Mouse (Mus musculus): ENCODE data around the gene Pnpla1. TPM values are rescaled to one million over a fixed set of nuclear protein-coding genes. Genes with fewer than 3 reads are reported as not detected.
A peak's percentile ranks its signal among the peaks of the same experiment; 100 is the strongest.

Gene Pnpla1
- total and polyA plus RNA-seq, 3 experiments, result not detected

DNA sequence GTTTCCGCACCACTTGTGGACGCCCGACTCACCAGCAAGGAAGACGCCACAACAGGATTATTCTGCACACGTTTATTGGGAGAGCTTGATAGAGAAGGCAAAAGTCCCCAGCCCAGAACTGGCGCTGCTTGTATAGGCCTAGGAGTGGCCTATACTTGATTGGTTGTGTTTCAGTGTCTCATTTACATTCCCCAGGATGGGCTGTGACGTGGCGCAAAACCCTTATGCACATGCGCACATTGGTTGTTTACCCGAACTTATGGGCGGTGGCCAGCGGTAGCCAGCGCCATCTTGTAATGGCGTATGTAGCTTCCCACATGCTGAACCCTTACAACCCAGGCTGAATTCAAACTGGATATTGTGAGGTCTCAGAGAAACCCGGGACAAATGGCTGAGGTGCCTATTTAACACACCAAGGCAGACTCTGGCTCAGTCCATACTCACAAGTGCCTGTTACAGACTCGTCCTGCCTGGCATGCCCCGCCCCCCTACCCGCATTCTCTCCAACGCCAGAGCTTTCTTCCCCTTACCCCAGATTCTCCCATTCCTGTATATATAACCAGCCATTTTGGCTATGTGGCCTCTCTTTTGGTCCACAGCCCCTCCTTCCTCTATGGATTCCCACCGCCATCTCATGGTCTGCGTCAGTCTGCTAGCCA is 37.1 kb downstream of the Pnpla1 start:
- no peaks in the 10 kb centered on the region for H3K27me3 ChIP-seq (replicated peaks)
- in situ Hi-C loops (cut with MboI; ENCODE audit: low pct_ligation_motif_present, low pct_unique_long_range_greater_than_20kb, low sequenced_read_pairs), result loop anchor here (10.0 kb wide), 1 partner anchor 201 kb away; the partner anchor contains the start of genes Mapk14 and Slc26a8
- H3K9me3 ChIP-seq (replicated peaks; ENCODE audit: low read length), result peaks cover 8% of the 10 kb centered on the region
- dilution Hi-C loops (cut with MboI; ENCODE audit: extremely low pct_ligation_motif_present, extremely low pct_unique_long_range_greater_than_20kb, low sequenced_read_pairs), result no loop called here
- H3K27ac ChIP-seq (ENCODE audit: insufficient read depth, low read depth), result no peak overlapping the region
- TF ChIP-seq NELFE (IDR thresholded peaks at IDR 0.05; ENCODE audit: low read depth, low read length), result no peak
- TF ChIP-seq HCFC1 (IDR thresholded peaks at IDR 0.05; ENCODE audit: low read depth, low read length), result no peak
- TF ChIP-seq UBTF (IDR thresholded peaks at IDR 0.05; ENCODE audit: low read depth, low read length), result no peak
- no peak for TF ChIP-seq MAZ (IDR thresholded peaks at IDR 0.05; ENCODE audit: low read depth, low read length)
- no peak for TF ChIP-seq ZKSCAN1 (IDR thresholded peaks at IDR 0.05; ENCODE audit: borderline replicate concordance, low read depth, low read length)
- TF ChIP-seq USF1 (IDR thresholded peaks at IDR 0.05; ENCODE audit: low read depth, low read length), result no peak
- TF ChIP-seq BHLHE40 (IDR thresholded peaks at IDR 0.05; ENCODE audit: low read depth, low read length), result no peak
- no peak for TF ChIP-seq MYC (IDR thresholded peaks at IDR 0.05; ENCODE audit: low read depth, low read length)
- TF ChIP-seq IRF4 (IDR thresholded peaks at IDR 0.05; ENCODE audit: low read depth, low read length), result no peak
- no peak for TF ChIP-seq ZNF384 (IDR thresholded peaks at IDR 0.05; ENCODE audit: low read depth, low read length)
- no peak for TF ChIP-seq CTCF (conservative IDR thresholded peaks at IDR 0.05 in 1 of 2, IDR thresholded peaks at IDR 0.05 in 1 of 2; ENCODE audit: low read depth in 2 of 2, low read length in 2 of 2)
- no peak for TF ChIP-seq MAX (IDR thresholded peaks at IDR 0.05; ENCODE audit: low read length)
- no peak for TF ChIP-seq RCOR1 (conservative IDR thresholded peaks at IDR 0.05; ENCODE audit: low read depth, low read length)
- no peak for TF ChIP-seq POLR2A (IDR thresholded peaks at IDR 0.05; ENCODE audit: low read depth, low read length)
- no peak for TF ChIP-seq GABPA (IDR thresholded peaks at IDR 0.05; ENCODE audit: insufficient replicate concordance, low read depth, low read length)
- TF ChIP-seq KAT2A (IDR thresholded peaks at IDR 0.05; ENCODE audit: insufficient replicate concordance, low read length), result no peak
- TF ChIP-seq SIN3A (IDR thresholded peaks at IDR 0.05; ENCODE audit: low read length), result no peak
- peaks cover 13 to 39% of the 10 kb centered on the region in 2 experiments for H3K4me1 ChIP-seq (ENCODE audit: control insufficient read depth in 1 of 2, insufficient read depth in 2 of 2)
- peaks cover 4% of the 10 kb centered on the region; the same call in 1 of the 2 replicates for H3K79me2 ChIP-seq (replicated peaks; ENCODE audit: control insufficient read depth, extremely low read depth, insufficient read depth, poor library complexity, severe bottlenecking)
- H3K9ac ChIP-seq (ENCODE audit: insufficient read depth, low read depth), result no peak overlapping the region
- DNase-seq (ENCODE audit: extremely low read depth), result no peak
- no peak overlapping the region for H3K4me3 ChIP-seq (replicated peaks in 1 of 3; ENCODE audit: low read depth in 2 of 3, low read length in 2 of 3, poor library complexity in 1 of 3)
- peaks cover 2 to 29% of the 10 kb centered on the region in 2 experiments for H3K36me3 ChIP-seq (replicated peaks in 1 of 2; ENCODE audit: control insufficient read depth in 1 of 2, insufficient read depth in 1 of 2, low read length in 1 of 2)
- H3K4me2 ChIP-seq (ENCODE audit: insufficient read depth, low read depth, poor library complexity, severe bottlenecking), result no peak overlapping the region

DNA sequence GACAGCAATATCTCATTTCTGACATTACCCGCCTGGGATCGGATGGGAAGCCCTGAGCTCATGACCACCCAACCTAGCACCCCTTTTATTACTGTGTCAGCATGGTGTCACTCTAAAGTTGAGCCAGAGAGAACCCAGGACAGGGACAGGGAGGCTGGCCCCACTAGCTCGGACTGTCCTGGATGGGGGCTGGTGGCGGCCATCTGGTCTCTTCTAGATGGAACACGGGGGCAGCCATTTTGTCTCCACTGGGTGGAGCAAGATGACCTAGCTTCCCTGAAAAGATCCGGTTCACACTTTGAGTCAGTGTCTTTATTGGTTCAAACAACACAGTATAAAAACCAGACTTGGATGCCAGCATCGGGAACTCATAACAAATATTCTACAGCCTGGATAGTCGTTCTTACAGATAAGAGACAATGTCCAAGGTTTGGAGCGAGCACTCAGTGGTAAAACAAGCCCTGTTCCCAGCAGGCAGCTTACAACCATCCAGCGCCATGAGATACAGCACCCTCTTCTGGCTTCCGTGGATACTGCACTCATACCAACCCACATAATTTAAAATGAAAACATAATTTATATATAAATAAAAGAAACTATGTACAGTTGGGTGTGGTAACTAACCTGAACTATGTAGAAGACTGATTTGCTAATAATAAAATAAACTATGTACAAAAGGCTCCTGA is 38.0 kb downstream of the Pnpla1 start:
- Histone ChIP-seq H3K36me3 (replicated peaks in 1 of 2; ENCODE audit: control insufficient read depth in 1 of 2, insufficient read depth in 1 of 2, low read length in 1 of 2) (peaks cover 2 to 29% of the 10 kb centered on the region in 2 experiments), H3K4me3 (replicated peaks in 1 of 3; ENCODE audit: low read depth in 2 of 3, low read length in 2 of 3, poor library complexity in 1 of 3) (no peak overlapping the region), H3K27me3 (replicated peaks) (no peaks in the 10 kb centered on the region), H3K27ac (ENCODE audit: insufficient read depth, low read depth) (no peak overlapping the region), H3K79me2 (replicated peaks; ENCODE audit: control insufficient read depth, extremely low read depth, insufficient read depth, poor library complexity, severe bottlenecking) (peaks cover 4% of the 10 kb centered on the region; the same call in 1 of the 2 replicates), H3K9me3 (replicated peaks; ENCODE audit: low read length) (peaks cover 16% of the 10 kb centered on the region), H3K4me2 (ENCODE audit: insufficient read depth, low read depth, poor library complexity, severe bottlenecking) (no peak overlapping the region), H3K9ac (ENCODE audit: insufficient read depth, low read depth) (no peak overlapping the region), H3K4me1 (ENCODE audit: control insufficient read depth in 1 of 2, insufficient read depth in 2 of 2) (peaks cover 13 to 39% of the 10 kb centered on the region in 2 experiments)
- dilution Hi-C loops (cut with MboI; ENCODE audit: extremely low pct_ligation_motif_present, extremely low pct_unique_long_range_greater_than_20kb, low sequenced_read_pairs), result no loop called here
- in situ Hi-C loops (cut with MboI; ENCODE audit: low pct_ligation_motif_present, low pct_unique_long_range_greater_than_20kb, low sequenced_read_pairs), result loop anchor here (10.0 kb wide), 1 partner anchor 201 kb away; the partner anchor contains the start of genes Mapk14 and Slc26a8
- no peak for DNase-seq (ENCODE audit: extremely low read depth)
- TF ChIP-seq SMC3 (IDR thresholded peaks at IDR 0.05; ENCODE audit: low read depth, low read length) (no peak), CTCF (conservative IDR thresholded peaks at IDR 0.05 in 1 of 2, IDR thresholded peaks at IDR 0.05 in 1 of 2; ENCODE audit: low read depth in 2 of 2, low read length in 2 of 2) (peak; percentile 17 to 37; a peak in 2 of 4 replicates)

Measured in CH12.LX (cell line).